Mouse (Mus musculus) gastrocnemius, postnatal 36 days (tissue): Measurements from ENCODE around the gene Zfp566. TPM values are rescaled to one million over a fixed set of nuclear protein-coding genes. Genes with fewer than 3 reads are reported as not detected.

Experiments used
- DNase-seq, 2 experiments: peaks; one replicate each; pipeline ENCODE4 v3.0.0; 2022
- intact Hi-C: fragments of 180-260 bp; cut with DNase I; formaldehyde crosslinking; loops from one replicate; pipeline ENCODE4 v1.15.1; 2025
- microRNA-seq, 2 experiments: library from miRNA; unstranded; fragments of <30 nt; microRNA quantifications; one replicate each; pipeline ENCODE4 v1.2.0; 2021
- total RNA-seq, 2 experiments: library from RNA; stranded (reverse); gene quantifications; 2 replicates each; pipeline ENCODE4 v1.2.3; 2021

The Zfp566 gene
- total RNA-seq, 2 experiments from 2014 or later = 1.8 to 2.9 TPM

GRCm38 (mm10) chr7:30064622-30065021, 25.7 kb downstream of the Zfp566 start:
- DNase-seq = no peak
- intact Hi-C loops = loop anchor here (5.0 kb wide), 1 partner anchor 42 kb away; no protein-coding TSS in a partner anchor

GRCm38 (mm10) chr7:30062478-30062877, 27.8 kb downstream of the Zfp566 start:
- intact Hi-C loops = no loop called here

DNA sequence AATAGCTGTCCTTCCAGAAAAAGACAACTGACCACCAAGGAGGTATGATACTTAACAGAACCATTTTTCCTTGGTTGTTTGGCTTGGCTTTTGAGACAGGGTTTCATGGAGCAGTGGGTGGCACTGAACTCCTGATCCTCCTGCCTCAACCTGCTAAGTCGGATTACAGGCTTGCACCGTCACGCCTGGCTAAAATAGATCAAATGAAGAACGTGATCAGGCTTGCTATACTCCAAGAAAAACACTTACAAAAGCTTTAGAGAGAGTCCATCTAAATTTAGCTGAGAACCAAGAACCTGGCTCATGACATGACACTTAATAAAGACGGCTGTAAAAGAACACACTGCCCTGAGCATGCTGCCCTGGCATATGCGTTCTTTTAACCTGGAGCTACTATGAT, 30.0 kb downstream of the Zfp566 start:
- intact Hi-C loops = no loop called here
- DNase-seq = no peak

More at GRCm38 (mm10) chr7:30062478-30062877, 27.8 kb downstream of the Zfp566 start:
- no peak for DNase-seq

- DNase-seq = no peak
- intact Hi-C loops = no loop called here
Observed at GRCm38 (mm10) chr7:30053591-30053990, 36.7 kb downstream of the Zfp566 start.

DNA sequence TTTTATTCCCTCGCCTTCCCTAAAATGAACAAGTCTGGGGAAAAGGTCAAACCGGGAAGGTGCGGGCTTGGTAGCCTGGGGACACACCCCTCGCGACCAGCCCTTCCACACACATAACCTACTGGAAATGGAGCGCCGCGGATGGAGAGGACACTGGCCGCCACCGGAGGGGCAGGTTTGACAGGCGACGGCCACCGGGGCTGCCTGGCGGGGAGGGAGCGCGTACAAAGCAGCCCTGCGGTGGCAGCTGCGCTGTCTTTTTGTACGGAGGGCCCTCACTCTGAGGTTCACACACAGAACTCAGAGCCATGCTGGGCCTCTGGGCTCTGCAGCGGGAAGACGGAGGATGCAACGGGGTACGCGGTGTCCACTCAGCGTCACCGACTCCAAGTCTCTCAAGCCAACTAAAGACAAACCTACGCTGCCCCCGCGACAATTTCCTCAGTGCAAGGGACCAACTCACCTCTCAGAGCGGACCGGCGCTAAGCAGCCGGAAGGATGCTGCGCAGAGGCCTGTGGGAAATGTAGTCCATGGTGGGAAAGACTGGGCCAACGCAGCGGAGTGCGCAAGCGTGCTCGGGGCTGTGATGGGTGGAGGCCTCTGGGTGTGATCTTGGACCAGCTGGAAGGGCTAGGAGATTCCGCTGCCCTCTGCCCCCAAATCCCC, 39.3 kb downstream of the Zfp566 start, which contains the start of gene Zfp14:
Gene Zfp14, minus strand, starts transcription at position 499 of the 667 bp plus-strand sequence.
- intact Hi-C loops = no loop called here
- peak; percentile 81 to 87 for DNase-seq

- intact Hi-C loops = no loop called here
Observed at GRCm38 (mm10) chr7:30048126-30048525, 42.2 kb downstream of the Zfp566 start.

DNA sequence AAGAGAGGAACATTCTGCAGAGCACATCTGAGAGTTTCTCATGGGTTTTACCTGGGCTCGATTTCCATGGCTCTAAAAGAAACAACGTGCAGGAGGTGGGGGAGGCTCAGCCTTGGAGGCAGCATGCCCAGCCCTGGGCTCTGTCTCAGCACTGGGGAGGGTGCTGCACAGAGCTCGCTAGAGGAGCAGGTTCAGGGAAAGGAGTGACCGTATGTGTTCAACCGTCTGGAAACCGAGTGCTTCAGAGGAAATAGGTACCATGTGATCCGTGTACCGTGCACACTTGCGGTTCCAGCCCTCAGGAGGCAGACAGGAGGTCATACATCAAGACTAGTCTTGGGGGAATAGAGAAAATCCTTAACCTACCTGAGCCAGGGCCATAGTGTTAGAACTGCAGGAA, 46.0 kb downstream of the Zfp566 start:
- DNase-seq = no peak
- intact Hi-C loops = no loop called here

More at GRCm38 (mm10) chr7:30048126-30048525, 42.2 kb downstream of the Zfp566 start:
- no peak for DNase-seq

- intact Hi-C loops = no loop called here
- no peak for DNase-seq
Observed at GRCm38 (mm10) chr7:30034331-30034730, 56.0 kb downstream of the Zfp566 start.

DNA sequence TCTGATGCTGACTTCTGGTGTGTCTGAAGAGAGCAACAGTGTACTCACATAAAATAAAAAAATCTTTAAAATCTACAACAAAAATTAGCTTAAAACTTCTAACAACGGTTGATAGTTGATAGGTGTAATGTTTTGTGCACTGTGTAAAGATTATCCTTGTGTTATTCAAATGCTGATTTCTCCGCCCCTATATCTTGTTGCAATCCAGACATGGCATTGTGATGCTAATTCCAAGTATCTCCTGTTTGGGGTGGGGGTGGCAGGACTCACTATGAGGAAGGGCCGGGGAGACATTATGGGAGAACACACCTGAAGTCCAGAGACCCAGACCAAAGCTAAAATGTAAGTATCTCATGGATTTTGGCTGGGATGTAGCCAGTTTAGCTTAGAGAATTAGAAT, 58.9 kb downstream of the Zfp566 start:
- intact Hi-C loops = no loop called here
- no peak for DNase-seq

DNA sequence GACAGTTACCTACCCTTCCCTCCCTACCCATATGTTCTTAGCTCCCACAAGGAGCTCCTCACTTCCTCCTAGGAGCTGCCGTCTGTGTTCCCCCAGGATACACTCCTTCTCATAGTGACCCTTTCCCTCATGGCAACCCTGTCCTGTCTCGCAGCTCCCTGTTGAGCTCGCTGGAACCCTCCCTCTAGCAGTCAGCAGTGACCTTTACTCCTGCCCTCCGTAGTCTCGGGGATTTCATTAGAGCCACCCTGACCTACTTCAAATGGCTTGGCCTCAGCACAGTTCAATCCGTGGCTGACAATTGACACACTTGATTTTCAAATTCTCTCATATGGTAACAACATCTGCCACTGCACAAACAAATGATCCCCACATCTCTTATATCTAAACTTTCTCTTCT, 59.6 kb downstream of the Zfp566 start:
- no peak for DNase-seq
- intact Hi-C loops = no loop called here

DNA sequence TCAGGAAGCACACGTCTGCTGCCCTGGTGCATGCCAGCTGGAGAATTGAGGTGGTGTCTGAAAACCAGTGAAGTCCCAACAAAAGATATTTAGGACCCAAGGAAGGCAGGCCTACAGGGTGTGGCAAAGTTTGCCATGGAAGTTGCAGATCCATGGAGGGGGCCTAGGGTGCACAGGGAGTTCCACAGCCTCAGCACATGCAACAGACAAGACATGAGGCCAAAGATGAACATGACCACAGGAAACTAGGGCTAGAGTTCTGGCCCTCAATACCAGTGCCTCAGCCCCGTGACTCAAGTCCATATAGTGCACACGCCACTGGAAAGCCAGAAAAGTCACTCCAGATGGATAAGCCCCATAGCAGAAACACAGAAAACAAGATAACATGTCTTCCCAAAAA, 61.8 kb downstream of the Zfp566 start:
- no peak for DNase-seq
- intact Hi-C loops = no loop called here

Small RNA genes within 50 kb of the gene (microRNA-seq; reads per million reads assigned to microRNA genes)
- 0 reads per million in 2 experiments for gene Gm23368

Other genes with a start within 250 kb of the Zfp566 start
- gene Zfp940, start 236.9 kb downstream of the Zfp566 start, total RNA-seq = 1 to 10 TPM; 1.2 to 1.9 TPM
- 1 to 10 TPM; 2.5 to 2.6 TPM for gene Zfp420, start 230.5 kb downstream of the Zfp566 start, total RNA-seq
- 1 to 10 TPM; 6.1 to 7.9 TPM for gene Zfp27, start 184.0 kb downstream of the Zfp566 start, total RNA-seq
- gene Zfp383, start 182.3 kb downstream of the Zfp566 start, total RNA-seq = 1 to 10 TPM; 4.0 to 6.3 TPM
- 1 to 10 TPM; 4.8 to 5.5 TPM for gene Zfp74, start 136.4 kb downstream of the Zfp566 start, total RNA-seq
- gene Zfp568, start 106.6 kb downstream of the Zfp566 start, total RNA-seq = 10 to 100 TPM; 15.4 to 18.7 TPM
- gene Zfp14, start 39.1 kb downstream of the Zfp566 start, total RNA-seq = 1 to 10 TPM; 1.6 to 1.9 TPM
- gene Zfp82, start 17.6 kb downstream of the Zfp566 start, total RNA-seq = 1 to 10 TPM; 1.4 to 1.7 TPM
- gene Gm26920, start 117 bp downstream of the Zfp566 start, total RNA-seq = not detected
- gene Zfp260, start 4.2 kb upstream of the Zfp566 start, total RNA-seq = 10 to 100 TPM; 25.9 to 28.9 TPM
- under 1 TPM; 0.59 to 0.99 TPM for gene Zfp382, start 31.4 kb upstream of the Zfp566 start, total RNA-seq
- gene Zfp146, start 79.2 kb upstream of the Zfp566 start, total RNA-seq = 10 to 100 TPM; 19.2 to 23.6 TPM
- gene Cox7a1, start 93.6 kb upstream of the Zfp566 start, total RNA-seq = 1,000 to 10,000 TPM in 1 of 2 experiments, 100 to 1,000 TPM in 1; 976 to 1,017 TPM
- gene Capns1, start 108.3 kb upstream of the Zfp566 start, total RNA-seq = 100 to 1,000 TPM; 188 to 196 TPM
- gene Polr2i, start 141.4 kb upstream of the Zfp566 start, total RNA-seq = 10 to 100 TPM; 53.9 to 58.8 TPM
- gene Tbcb, start 141.7 kb upstream of the Zfp566 start, total RNA-seq = 10 to 100 TPM; 29.9 to 30.0 TPM
- not detected for gene Ovol3, start 145.2 kb upstream of the Zfp566 start, total RNA-seq
- gene Thap8, start 189.6 kb upstream of the Zfp566 start, total RNA-seq = under 1 TPM in 1 of 2 experiments, not detected in 1; 0.25 TPM
- gene Wdr62, start 189.9 kb upstream of the Zfp566 start, total RNA-seq = 1 to 10 TPM; 2.2 to 2.7 TPM
- gene Clip3, start 201.2 kb upstream of the Zfp566 start, total RNA-seq = 1 to 10 TPM; 4.5 to 5.6 TPM
- 10 to 100 TPM; 18.3 to 18.4 TPM for gene Alkbh6, start 218.2 kb upstream of the Zfp566 start, total RNA-seq
- 1 to 10 TPM in 1 of 2 experiments, not detected in 1; 1.9 TPM for gene Syne4, start 224.3 kb upstream of the Zfp566 start, total RNA-seq
- under 1 TPM; 0.48 to 0.72 TPM for gene E130208F15Rik, start 231.2 kb upstream of the Zfp566 start, total RNA-seq
- 1 to 10 TPM; 6.9 to 7.3 TPM for gene Sdhaf1, start 233.4 kb upstream of the Zfp566 start, total RNA-seq